Mouse (Mus musculus) neutrophil, adult 65 days (primary cell): ENCODE measurements around the gene Esp1. TPM values are rescaled to one million over a fixed set of nuclear protein-coding genes. Genes with fewer than 3 reads are reported as not detected.

Experiments
- total RNA-seq: library from RNA; stranded (reverse); gene quantifications from 2 replicates; pipeline ENCODE4 v1.2.4, GENCODE M21; 2023

Gene Esp1
- not detected in 2 replicates for total RNA-seq

DNA sequence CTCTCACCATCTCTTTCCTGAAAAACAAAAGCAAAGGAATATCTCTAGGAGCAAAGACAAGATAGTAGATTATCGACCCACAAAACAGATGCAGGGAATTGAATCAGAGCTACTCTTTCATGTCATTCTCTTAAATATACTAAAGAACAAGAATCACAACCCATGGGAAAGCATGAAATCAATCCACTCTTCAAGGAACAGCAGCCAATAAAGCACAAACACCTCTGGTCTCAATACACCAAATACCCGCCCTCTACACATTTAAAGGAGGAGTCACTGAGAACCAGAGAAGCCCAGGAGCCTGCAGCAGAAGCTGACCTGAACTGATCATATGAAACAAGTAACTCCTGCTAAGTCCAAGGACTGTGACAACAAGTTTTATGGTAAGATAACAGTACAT is at the start of gene Esp1:
TSS of gene Esp1 (plus strand) at position 301 of the 400 bp plus-strand sequence.

Other genes starting within 250 kb of the Esp1 start
- gene Esp8, start 207.1 kb upstream of the Esp1 start, total RNA-seq, result not detected in 2 replicates
- gene Esp6, start 165.6 kb upstream of the Esp1 start, total RNA-seq, result not detected in 2 replicates
- gene Esp4, start 128.5 kb upstream of the Esp1 start, total RNA-seq, result not detected in 2 replicates
- not detected in 2 replicates for gene Esp3, start 95.0 kb upstream of the Esp1 start, total RNA-seq
- not detected in 2 replicates for gene Crisp2, start 79.9 kb downstream of the Esp1 start, total RNA-seq
- gene Rhag, start 84.0 kb downstream of the Esp1 start, total RNA-seq, result 0.38 and 1.4 TPM in 2 replicates
- not detected in 2 replicates for gene 9130008F23Rik, start 153.4 kb downstream of the Esp1 start, total RNA-seq
- gene Glyatl3, start 187.2 kb downstream of the Esp1 start, total RNA-seq, result not detected in 2 replicates
- 5.7 and 7.4 TPM in 2 replicates for gene Mut, start 207.6 kb downstream of the Esp1 start, total RNA-seq
- 28.7 and 34.3 TPM in 2 replicates for gene Cenpq, start 207.9 kb downstream of the Esp1 start, total RNA-seq